Mouse (Mus musculus): ENCODE data around the gene Mettl21e.

DNA sequence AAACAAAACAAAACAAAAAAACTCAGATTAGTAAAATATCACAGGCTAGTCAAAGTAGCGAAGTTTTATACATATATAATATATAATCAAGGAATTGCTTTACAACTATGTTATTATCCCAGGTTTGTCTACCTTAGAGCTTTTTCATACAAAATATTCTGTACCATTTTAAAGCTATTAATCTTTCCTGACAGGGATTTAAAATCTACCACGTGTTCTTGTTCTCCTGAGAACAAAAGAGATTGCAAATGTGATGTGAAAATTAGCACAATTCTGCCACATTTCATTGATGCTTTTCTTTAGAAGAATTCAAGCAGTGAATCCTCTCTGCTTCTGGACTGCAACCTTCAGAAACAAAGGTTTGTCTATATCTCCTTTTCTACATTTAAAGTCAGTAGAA is 4.3 kb downstream of the Mettl21e start:
- TF ChIP-seq CTCF (IDR thresholded peaks at IDR 0.05; ENCODE audit: extremely low read depth, insufficient read depth, insufficient read length, insufficient replicate concordance) (no peak), POLR2A (IDR thresholded peaks at IDR 0.05; ENCODE audit: low read depth, low read length) (no peak)
